Mouse (Mus musculus): ENCODE results near the gene 4930590J08Rik. TPM values are rescaled to one million over a fixed set of nuclear protein-coding genes. Genes with fewer than 3 reads are reported as not detected.
A peak's percentile ranks its signal among the peaks of the same experiment; 100 is the strongest.

4930590J08Rik gene
- polyA plus RNA-seq, 1 experiment from 2014 or later: 0.13 TPM

- peak within 1 kb of the TSS; percentile 46 for H3K9ac ChIP-seq (replicated peaks)
- H3K27ac ChIP-seq (ENCODE audit: low read depth): no peak within 1 kb of the TSS
- 3% methylated on average over 48 of the region's 62 CpGs for WGBS (ENCODE audit: insufficient replicate concordance)
- peaks cover 26% of the 10 kb centered on the region for H3K27me3 ChIP-seq (ENCODE audit: insufficient read depth, low read length)
- peak within 1 kb of the TSS; percentile 52 for H3K4me3 ChIP-seq (ENCODE audit: low read depth, low read length)
- ATAC-seq (0 out of 2 replicates have a peak, but pooled peaks have one; percentile 12), DNase-seq (peak; percentile 21)
- no peak for TF ChIP-seq EP300 (IDR thresholded peaks at IDR 0.05; ENCODE audit: low read depth)
- H3K4me1 ChIP-seq (ENCODE audit: insufficient read depth): no peaks in the 10 kb centered on the region
- H3K9me3 ChIP-seq (ENCODE audit: low read length): no peaks in the 10 kb centered on the region
- peak within 1 kb of the TSS; percentile 79 for H3K4me2 ChIP-seq (ENCODE audit: low read depth, low read length)
- no peaks in the 10 kb centered on the region for H3K36me3 ChIP-seq (replicated peaks; ENCODE audit: insufficient read depth, low read length)
These were observed 76.0 kb downstream of the 4930590J08Rik start, which contains the start of gene Fgd5 for GRCm38 (mm10) chr6:91978371-91979300. Gene Fgd5, plus strand, starts transcription at chr6:91978878.

- TF ChIP-seq CTCF (IDR thresholded peaks at IDR 0.05; ENCODE audit: low read depth) (no peak), EP300 (IDR thresholded peaks at IDR 0.05; ENCODE audit: low read depth) (no peak)
- WGBS (ENCODE audit: insufficient replicate concordance): 4% methylated on average over 23 of the region's 23 CpGs
- no peak for ATAC-seq
- Histone ChIP-seq H3K4me2 (ENCODE audit: low read depth, low read length) (peak overlapping the region; percentile 79), H3K27me3 (ENCODE audit: insufficient read depth, low read length) (peaks cover 26% of the 10 kb centered on the region), H3K9ac (replicated peaks) (no peak overlapping the region; the same call in 1 of the 2 replicates), H3K27ac (ENCODE audit: low read depth) (no peak overlapping the region), H3K36me3 (replicated peaks; ENCODE audit: insufficient read depth, low read length) (no peaks in the 10 kb centered on the region), H3K9me3 (ENCODE audit: low read length) (no peaks in the 10 kb centered on the region), H3K4me1 (ENCODE audit: insufficient read depth) (no peaks in the 10 kb centered on the region), H3K4me3 (ENCODE audit: low read depth, low read length) (peak overlapping the region; percentile 52)
- no peak for DNase-seq
These were observed 76.8 kb downstream of the 4930590J08Rik start for GRCm38 (mm10) chr6:91979301-91979996.

DNA sequence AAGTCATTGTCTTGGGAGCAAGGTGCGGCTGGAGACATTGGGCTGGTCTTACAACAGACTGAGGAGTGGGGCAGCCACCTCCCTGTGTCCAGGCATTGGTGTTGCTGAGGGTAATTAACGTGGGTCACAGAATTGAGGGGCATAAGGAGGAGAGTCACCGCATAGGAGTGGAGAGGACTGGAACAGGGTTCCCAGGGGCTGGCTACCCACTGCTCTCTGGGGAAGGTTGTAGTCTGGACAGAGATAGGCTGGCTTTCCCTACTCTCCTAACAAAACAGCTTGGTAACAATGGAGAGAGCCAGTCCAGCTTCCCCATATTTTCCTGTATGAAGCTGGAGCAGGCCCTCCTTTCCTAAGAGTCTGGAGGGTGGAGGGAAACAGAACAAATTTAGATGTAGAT lies 77.4 kb downstream of the 4930590J08Rik start:
- H3K9ac ChIP-seq (replicated peaks): no peak overlapping the region
- no peaks in the 10 kb centered on the region for H3K36me3 ChIP-seq (replicated peaks; ENCODE audit: insufficient read depth, low read length)
- no peak for TF ChIP-seq EP300 (IDR thresholded peaks at IDR 0.05; ENCODE audit: low read depth)
- no peak for TF ChIP-seq CTCF (IDR thresholded peaks at IDR 0.05; ENCODE audit: low read depth)
- ATAC-seq (no peak), DNase-seq (no peak)
- no peak overlapping the region for H3K27ac ChIP-seq (ENCODE audit: low read depth)
- H3K4me3 ChIP-seq (ENCODE audit: low read depth, low read length): peak overlapping the region; percentile 52
- H3K27me3 ChIP-seq (ENCODE audit: insufficient read depth, low read length): peaks cover 26% of the 10 kb centered on the region
- 41% methylated on average over 3 of the region's 3 CpGs for WGBS (ENCODE audit: insufficient replicate concordance)
- H3K4me2 ChIP-seq (ENCODE audit: low read depth, low read length): peak overlapping the region; percentile 79
- H3K9me3 ChIP-seq (ENCODE audit: low read length): no peaks in the 10 kb centered on the region
- no peaks in the 10 kb centered on the region for H3K4me1 ChIP-seq (ENCODE audit: insufficient read depth)

- Histone ChIP-seq H3K9ac (replicated peaks) (no peak overlapping the region), H3K36me3 (replicated peaks; ENCODE audit: insufficient read depth, low read length) (no peaks in the 10 kb centered on the region), H3K27ac (ENCODE audit: low read depth) (no peak overlapping the region), H3K4me3 (ENCODE audit: low read depth, low read length) (no peak overlapping the region), H3K9me3 (ENCODE audit: low read length) (no peaks in the 10 kb centered on the region), H3K4me1 (ENCODE audit: insufficient read depth) (peaks cover 10% of the 10 kb centered on the region), H3K27me3 (ENCODE audit: insufficient read depth, low read length) (no peaks in the 10 kb centered on the region), H3K4me2 (ENCODE audit: low read depth, low read length) (no peak overlapping the region)
- no peak for ATAC-seq
- DNase-seq: no peak
- 83% methylated on average over 8 of the region's 8 CpGs for WGBS (ENCODE audit: insufficient replicate concordance)
- TF ChIP-seq EP300 (IDR thresholded peaks at IDR 0.05; ENCODE audit: low read depth): no peak
- TF ChIP-seq CTCF (IDR thresholded peaks at IDR 0.05; ENCODE audit: low read depth): no peak
These were observed 87.5 kb downstream of the 4930590J08Rik start for GRCm38 (mm10) chr6:91990101-91990500.

DNA sequence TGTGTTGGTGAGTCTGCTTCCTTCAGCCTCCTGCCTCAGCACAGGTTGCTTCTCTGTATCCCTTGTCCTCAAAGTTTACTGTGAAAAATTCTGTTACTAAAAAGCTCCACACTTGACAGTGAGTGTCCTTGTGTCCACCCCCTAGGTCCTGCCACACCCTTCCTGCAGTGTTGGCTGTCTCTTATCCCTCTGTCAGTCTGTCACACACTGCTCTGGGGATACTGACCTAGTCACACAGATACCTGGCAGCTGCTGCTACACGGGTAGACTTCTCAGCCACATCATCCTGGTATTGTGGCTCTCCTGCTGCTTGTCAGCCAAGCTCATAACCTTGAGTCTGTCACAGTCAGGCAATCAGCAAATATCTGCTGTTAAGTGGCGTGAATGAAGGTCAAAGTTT lies 90.2 kb downstream of the 4930590J08Rik start:
- Histone ChIP-seq H3K4me2 (ENCODE audit: low read depth, low read length) (no peak overlapping the region), H3K9me3 (ENCODE audit: low read length) (no peaks in the 10 kb centered on the region)

More for the DNA sequence above, 90.2 kb downstream of the 4930590J08Rik start:
- 53% methylated on average over 2 of the region's 2 CpGs for WGBS (ENCODE audit: insufficient replicate concordance)
- Histone ChIP-seq H3K36me3 (replicated peaks; ENCODE audit: insufficient read depth, low read length) (no peaks in the 10 kb centered on the region), H3K27ac (ENCODE audit: low read depth) (no peak overlapping the region; the same call in 1 of the 2 replicates), H3K27me3 (ENCODE audit: insufficient read depth, low read length) (no peaks in the 10 kb centered on the region), H3K4me3 (ENCODE audit: low read depth, low read length) (no peak overlapping the region), H3K9ac (replicated peaks) (no peak overlapping the region), H3K4me1 (ENCODE audit: insufficient read depth) (peaks cover 10% of the 10 kb centered on the region)
- DNase-seq: no peak
- 0 out of 2 replicates have a peak, but pooled peaks have one; percentile 36 for ATAC-seq
- no peak for TF ChIP-seq CTCF (IDR thresholded peaks at IDR 0.05; ENCODE audit: low read depth)
- TF ChIP-seq EP300 (IDR thresholded peaks at IDR 0.05; ENCODE audit: low read depth): no peak
